Mouse (Mus musculus): ENCODE results near the gene Fam83g. TPM values are rescaled to one million over a fixed set of nuclear protein-coding genes. Genes with fewer than 3 reads are reported as not detected.
"Not testable (repeated sequence)": the region's sequence is repeated elsewhere in the genome, so short reads cannot be mapped to it uniquely, and the experiment has no call there.

Gene Fam83g
- under 1 TPM; 0.28 to 0.33 TPM for total RNA-seq (2021)
- long read RNA-seq, experiment 1 = 0 reads
- long read RNA-seq, experiment 2 = 0 reads

DNA sequence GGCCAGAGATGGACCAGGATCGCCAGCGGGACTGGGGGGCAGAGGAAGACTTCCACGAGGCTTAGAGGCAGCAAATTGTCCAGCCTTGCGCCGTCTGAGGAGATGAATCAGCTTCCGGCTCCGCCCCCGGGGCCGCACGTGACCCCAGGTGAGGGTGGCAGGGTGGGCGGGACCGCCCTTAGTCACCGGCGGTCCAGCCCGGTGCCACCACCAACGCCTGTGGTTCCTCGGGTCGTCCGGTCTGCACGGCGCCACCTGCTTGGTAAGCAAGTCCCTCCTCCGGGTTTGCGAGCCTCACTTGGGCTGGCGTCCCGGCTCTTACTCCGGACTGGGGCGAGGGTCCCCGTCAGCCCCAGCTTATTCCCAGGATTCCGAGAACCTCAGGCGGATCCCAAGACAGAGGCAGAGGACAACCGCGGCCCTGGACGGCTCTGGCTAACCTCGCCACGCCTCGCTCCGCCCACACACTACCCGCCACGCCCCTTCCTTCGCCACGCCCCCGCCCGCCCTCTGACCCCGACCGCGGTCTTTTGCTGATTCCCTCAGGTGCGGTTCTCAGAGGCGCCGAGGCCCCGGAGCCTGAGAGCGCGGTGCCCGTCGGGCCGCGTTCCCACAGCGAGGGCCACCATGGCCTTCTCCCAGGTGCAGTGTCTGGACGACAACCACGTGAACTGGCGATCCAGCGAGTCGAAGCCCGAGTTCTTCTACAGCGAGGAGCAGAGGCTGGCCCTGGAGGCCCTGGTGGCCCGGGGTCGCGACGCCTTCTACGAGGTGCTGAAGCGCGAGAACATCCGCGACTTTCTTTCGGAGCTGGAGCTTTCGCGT is at the start of gene Fam83g:
Fam83g (plus strand) TSS at position 185 of the 825 bp plus-strand sequence.
- intact Hi-C loops (cut with DNase I) = no loop called here
- DNase-seq = peak; percentile 62
- peak within 1 kb of the TSS; percentile 72 for H3K4me3 ChIP-seq
- no peak for TF ChIP-seq CTCF (IDR thresholded peaks at IDR 0.05)
- H3K27ac ChIP-seq = no peak within 1 kb of the TSS; the same call in 1 of the 2 replicates

DNA sequence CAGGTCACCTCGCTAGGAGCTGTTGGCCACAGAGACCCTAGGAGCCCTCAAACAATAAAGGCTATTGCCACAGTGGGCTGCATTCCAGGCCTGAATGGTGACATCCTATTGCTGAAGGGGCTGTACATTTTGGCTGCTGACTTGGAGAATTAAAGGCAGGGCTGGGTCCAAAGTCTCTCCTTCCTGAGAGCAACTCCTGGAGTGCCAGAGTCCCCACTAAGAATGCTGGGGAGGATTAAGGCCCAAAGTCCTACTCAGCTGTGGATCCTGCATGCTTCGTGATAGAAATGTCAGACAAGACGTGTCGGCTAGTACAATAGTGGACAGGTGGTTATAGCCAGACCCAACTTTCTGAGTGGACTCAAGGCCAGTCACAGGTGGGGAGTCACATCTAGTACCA is 47.6 kb upstream of the Fam83g start:
- H3K27ac ChIP-seq; DNase-seq; H3K4me3 ChIP-seq; intact Hi-C loops (cut with DNase I): not testable (repeated sequence)

DNA sequence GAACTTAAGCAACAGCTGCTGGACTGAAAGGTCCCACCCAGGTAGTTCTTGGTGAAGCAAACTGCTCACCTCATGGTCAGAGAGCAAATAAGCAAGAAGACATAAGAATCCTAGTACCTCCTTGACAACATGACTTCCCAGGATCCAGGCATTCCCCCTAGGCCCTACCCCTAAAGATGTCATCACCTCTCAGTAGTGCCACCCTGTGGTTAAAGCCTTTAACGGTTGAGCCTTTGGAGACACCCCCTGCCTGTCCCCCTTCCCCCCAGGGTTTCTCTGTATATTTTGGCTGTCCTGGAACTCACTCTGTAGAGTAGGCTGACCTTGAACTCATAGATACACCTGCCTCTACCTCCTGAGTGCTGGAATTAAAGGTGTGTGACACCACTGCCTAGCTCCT is 46.5 kb upstream of the Fam83g start:
- intact Hi-C loops (cut with DNase I) = no loop called here
- Histone ChIP-seq H3K27ac (no peak overlapping the region), H3K4me3 (no peak overlapping the region)
- no peak for DNase-seq
- no peak for TF ChIP-seq CTCF (IDR thresholded peaks at IDR 0.05)

DNA sequence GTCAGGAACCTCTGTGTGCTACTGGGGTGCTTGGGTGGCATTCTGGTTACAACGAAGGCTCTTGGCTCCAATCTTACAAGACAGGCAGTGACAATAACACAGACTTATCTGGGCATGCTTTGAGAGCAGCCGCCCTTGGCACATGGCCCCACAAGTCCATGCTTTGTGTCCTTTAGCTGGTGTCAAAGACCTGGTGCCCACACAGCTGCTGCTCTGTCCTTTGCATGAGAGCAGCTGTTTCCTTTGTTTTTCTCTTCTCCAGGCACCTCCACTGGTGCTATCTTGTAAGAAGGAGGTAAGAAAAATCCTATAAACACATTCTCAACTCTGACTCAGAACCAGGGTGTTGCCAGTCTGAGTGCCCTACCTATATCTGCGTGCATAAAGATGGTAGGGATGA is 46.0 kb upstream of the Fam83g start:
- DNase-seq = no peak
- Histone ChIP-seq H3K4me3 (no peak overlapping the region), H3K27ac (no peak overlapping the region)
- intact Hi-C loops (cut with DNase I) = no loop called here
- no peak for TF ChIP-seq CTCF (IDR thresholded peaks at IDR 0.05)

DNA sequence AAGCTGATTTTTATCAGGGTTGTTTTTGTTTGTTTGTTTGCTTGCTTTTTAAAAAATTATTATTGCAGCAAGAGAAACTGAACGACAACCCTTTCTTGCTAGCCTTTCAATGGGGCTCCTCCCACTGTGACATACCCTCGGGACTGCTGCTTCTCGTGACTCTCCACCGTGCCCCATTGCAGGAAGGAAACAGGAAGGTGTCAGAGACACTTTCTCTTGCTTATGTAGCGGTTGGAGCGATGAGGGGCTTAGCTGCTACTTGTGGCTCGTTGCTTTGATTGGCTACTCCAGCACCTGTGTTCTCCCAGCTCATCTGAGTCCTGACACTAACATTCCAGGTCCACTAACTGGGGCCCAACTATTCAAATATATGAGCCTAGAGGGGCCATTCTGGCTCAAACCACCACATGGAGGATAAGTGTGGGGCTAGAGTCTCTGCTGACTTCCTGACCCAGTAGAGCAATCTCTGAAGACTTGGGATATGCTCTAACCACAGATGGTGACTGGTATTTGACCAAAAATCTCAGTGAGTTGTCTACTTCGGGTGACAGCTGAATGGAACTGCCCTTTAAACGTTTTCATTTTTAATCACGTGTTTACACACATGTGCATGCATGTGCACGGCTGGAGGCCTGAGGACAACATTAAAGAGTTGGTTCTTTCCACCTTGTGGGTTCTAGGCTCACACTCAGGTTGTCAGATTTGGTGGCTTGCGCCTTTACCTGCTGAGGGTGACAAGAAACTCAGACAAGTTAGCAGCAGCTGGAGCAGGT is 44.9 kb upstream of the Fam83g start:
- intact Hi-C loops (cut with DNase I) = no loop called here
- Histone ChIP-seq H3K4me3 (no peak overlapping the region), H3K27ac (no peak overlapping the region)
- no peak for DNase-seq
- TF ChIP-seq CTCF (IDR thresholded peaks at IDR 0.05) = no peak

DNA sequence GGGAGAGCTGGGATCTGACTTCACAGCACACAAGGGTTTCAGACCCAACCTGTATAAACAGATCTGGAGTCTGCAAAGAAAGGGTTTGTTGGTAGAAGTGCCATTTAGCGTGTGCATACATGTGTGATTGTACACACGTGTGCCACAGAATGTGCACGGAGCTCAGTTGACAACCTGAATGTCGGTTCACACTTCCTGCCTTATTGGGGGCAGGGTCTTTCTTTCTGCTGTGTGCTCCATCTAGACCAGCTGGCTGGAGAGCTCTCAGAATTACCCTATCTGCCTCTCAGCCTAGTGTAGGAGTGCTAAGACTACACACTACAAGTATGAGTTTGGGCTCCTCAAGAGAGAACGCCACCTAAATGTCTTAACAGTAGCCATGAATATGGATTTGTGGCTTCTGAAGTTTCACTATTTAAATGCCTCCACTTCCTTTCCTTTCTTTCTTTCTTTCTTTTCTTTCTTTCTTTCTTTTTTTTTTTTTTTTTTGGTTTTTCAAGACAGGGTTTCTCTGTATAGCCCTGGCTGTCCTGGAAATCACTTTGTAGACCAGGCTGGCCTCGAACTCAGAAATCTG is 44.2 kb upstream of the Fam83g start:
- no peak for TF ChIP-seq CTCF (IDR thresholded peaks at IDR 0.05)
- intact Hi-C loops (cut with DNase I) = no loop called here
- no peak for DNase-seq
- Histone ChIP-seq H3K4me3 (no peak overlapping the region), H3K27ac (no peak overlapping the region)

DNA sequence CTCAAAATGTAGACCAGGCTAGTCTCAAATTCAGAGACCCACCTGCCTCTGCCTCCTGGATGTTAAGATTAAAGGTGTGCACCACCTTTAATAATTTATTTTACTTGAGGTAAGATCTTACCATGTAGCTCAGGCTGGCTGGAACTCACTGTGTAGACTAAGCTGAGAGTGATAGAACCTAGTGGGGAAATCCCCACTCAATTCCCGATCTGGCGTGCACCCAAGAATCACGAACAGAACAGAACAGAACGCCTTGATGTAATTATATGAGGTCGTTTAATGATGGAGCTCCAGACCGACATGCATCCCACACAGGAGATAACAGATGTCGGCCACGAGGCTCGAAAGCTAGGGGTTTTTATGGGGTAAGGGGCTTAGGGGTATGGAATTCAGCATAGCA is 43.3 kb upstream of the Fam83g start:
- H3K4me3 ChIP-seq; DNase-seq; intact Hi-C loops (cut with DNase I); H3K27ac ChIP-seq: not testable (repeated sequence)

DNA sequence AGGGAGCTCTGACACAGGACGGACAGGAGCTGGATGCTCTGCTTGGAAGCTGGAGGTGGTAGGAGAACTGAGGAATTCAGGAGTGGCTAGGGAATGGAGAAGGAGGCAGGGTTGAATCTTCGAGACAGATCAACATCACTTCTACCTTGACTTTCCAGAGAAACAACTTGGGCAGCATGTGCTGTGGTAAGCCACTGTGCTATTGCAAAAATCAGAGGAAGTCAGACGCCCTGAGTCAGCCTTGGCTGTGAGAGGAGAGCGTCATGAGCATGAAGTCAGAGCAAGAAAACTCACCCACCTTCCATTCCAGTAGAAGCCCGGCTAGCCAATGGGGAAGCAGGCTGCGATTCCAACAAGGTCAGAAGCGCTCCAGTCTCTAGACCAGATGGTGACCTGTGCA is 41.8 kb upstream of the Fam83g start:
- no peak for TF ChIP-seq CTCF (IDR thresholded peaks at IDR 0.05)
- Histone ChIP-seq H3K4me3 (no peak overlapping the region), H3K27ac (no peak overlapping the region)
- DNase-seq = no peak
- intact Hi-C loops (cut with DNase I) = no loop called here

DNA sequence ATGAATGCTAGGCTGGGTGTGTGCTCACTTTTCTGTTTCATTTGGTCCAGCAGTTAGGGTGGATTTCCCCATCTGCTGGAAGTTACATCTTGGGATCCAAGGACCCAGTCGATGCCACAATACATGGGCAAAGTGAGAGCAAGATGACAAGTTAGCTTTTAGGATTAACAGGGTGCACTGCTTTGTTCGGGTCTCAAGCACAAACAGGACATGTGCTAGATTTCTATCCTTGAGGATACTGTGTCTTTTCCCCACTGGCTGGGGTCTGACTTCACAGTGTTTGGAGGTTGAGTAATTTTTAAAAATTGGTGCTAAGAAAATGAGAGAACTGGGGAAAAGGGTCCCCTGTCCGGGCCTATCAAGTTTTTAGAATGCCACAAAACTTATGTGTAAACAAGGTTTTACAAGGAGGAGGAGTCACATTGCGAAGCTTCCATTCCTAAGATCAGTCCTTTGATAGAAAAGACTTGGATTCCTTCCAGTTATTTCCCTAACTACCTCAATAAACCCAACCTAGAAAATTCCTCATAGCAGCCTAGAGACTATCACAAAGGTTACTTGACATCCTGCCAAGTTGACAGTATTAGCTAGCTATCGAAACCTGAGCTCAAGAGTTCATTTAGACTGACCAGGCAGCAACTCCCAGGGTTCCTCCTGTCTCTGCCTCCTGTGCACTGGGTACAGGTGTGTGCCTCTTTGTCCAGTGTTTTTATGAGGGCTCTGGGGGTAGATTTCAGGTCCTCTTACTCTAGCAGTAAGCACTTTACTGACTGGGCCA is 40.5 kb upstream of the Fam83g start:
- no peak overlapping the region for H3K4me3 ChIP-seq
- no peak overlapping the region for H3K27ac ChIP-seq
- intact Hi-C loops (cut with DNase I) = no loop called here
- no peak for DNase-seq
- no peak for TF ChIP-seq CTCF (IDR thresholded peaks at IDR 0.05)

DNA sequence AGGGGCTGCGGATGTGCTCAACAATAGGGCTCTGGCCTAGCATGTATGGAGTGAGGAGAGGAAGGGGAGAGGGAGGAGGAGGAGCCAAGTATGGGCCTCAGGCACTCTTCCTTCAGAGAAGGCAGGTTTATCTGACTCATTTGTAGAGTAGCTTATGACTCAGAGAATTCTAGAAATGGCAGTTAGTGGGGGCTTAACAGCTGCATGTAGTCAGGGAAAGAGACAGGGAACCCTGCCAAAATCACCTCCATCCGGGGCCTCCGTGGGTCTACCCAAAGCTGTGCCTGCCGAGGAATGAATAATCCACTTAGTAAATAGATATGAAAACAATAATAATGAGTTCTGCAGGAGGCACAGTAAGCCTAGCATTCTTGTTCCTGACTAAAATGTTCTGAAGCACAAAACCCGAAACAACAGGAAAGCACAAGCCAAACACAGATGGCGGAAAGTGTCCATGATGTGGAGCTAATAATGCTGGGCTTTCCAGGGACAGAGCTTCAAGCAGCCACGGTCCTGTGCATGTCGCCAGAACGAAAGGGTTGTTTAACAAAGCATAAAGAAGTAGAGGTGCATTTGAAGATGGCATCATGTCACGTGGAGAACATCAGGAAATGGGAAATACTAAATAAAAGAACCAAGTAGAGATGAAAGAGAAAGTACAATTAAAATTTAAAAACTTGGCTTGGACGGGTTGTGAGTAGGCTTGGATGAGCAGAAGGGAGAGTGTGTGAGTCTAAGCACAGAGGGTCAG is 39.1 kb upstream of the Fam83g start:
- intact Hi-C loops (cut with DNase I) = no loop called here
- H3K27ac ChIP-seq = peak overlapping the region; percentile 63
- no peak for DNase-seq
- no peak for TF ChIP-seq CTCF (IDR thresholded peaks at IDR 0.05)
- H3K4me3 ChIP-seq = peak overlapping the region; percentile 21

DNA sequence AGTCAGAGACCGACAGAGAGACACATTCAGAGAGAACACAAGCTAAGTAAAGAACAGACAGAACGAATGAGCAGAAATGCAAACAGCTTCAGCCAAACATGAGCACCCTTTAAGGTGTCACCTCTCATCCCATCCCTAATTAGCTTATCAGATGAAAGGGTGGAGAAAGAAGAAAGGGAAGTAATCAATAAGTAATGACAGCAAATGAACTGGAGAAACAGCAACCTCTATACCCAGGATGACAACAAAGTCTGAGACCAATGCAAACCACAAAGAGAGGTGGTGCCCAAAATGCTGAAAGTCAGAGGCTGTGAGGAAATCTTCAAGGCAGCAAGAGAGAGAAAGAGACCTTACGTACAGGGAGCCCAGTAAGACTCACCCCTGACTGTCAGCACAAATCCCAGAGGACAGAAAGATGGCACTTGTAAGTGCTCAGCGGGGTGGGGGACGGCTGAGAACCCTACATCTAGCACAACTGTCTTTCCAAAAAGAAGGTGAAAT is 38.5 kb upstream of the Fam83g start:
- H3K4me3 ChIP-seq = no peak overlapping the region
- intact Hi-C loops (cut with DNase I) = no loop called here
- no peak for DNase-seq
- TF ChIP-seq CTCF (IDR thresholded peaks at IDR 0.05) = no peak
- peak overlapping the region; percentile 63 for H3K27ac ChIP-seq

Data from gastrocnemius, adult 2 months (tissue).